Mouse (Mus musculus): Measurements from ENCODE around the gene Rnf223. TPM values are rescaled to one million over a fixed set of nuclear protein-coding genes. Genes with fewer than 3 reads are reported as not detected.

The Rnf223 gene
- under 1 TPM; 0.20 to 0.22 TPM for total RNA-seq (2021)
- long read RNA-seq, experiment 1, partial matches to known transcripts = 0 of 1 reads
- long read RNA-seq, experiment 1, other reads (novel, unspliced or antisense) = 1 of 1 reads
- long read RNA-seq, experiment 2 = 0 reads

- no peak for DNase-seq (ENCODE audit: low spot score in 2 of 2)
These were observed at the start of gene Rnf223 for GRCm38 (mm10) chr4:156130436-156130835. Gene Rnf223 (plus strand): TSS chr4:156130513.

DNA sequence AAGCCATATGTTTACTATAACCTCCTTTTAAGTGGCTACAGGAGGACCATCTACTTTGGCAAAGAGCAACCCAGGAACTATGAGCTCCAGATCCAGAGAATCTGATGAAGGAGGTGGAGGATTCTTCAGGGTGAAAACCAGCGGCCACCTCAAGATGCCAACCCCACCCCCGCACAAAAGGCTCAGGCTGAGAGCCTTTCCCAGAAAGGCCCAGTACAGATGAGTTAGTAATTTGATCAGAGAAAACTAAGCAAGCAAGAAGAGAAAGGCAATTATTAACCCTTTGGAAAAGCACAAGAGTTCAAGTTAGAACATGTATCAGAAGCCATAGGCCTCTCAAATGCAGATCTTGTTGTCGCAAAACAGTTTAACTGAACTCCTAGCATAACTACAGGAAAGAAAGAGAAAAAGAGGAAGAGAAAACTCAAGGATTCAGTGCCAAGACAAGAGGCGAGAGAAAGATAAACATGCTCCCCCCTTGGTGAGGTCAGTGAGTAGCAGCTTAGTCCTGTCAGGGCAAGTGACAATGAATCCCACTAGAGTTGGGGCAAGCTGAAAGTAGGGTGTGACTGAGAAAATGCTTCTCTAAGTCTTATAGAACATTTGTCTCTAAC lies 47.6 kb upstream of the Rnf223 start:
- no peak for DNase-seq (ENCODE audit: low spot score in 2 of 2)

- DNase-seq (ENCODE audit: low spot score in 2 of 2) = no peak
These were observed 47.0 kb upstream of the Rnf223 start for GRCm38 (mm10) chr4:156083348-156083747.

- no peak for DNase-seq (ENCODE audit: low spot score in 2 of 2)
These were observed 46.0 kb upstream of the Rnf223 start for GRCm38 (mm10) chr4:156084096-156084879.

DNA sequence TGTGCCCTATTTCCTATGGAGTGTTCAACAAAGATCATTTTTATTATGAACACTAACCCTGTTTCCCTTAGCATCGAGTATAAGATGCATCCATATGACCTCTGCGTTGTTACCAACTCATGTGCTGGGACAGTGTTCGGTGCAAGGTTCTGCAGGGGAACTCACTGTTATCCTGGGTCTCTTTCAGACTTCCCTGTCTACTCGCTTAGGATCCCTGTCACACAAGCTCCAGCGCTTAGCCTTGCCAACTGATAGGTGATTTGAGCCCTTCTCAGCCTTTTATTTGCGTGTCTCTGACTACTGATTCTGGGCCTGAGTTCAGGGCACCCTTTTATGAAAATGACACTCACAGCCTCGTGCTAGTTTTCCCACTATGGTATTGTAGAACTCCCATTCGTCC lies 45.1 kb upstream of the Rnf223 start:
- DNase-seq (ENCODE audit: low spot score in 2 of 2) = no peak

GRCm38 (mm10) chr4:156087398-156088087 lies 42.8 kb upstream of the Rnf223 start:
- DNase-seq (ENCODE audit: low spot score in 2 of 2) = no peak

DNA sequence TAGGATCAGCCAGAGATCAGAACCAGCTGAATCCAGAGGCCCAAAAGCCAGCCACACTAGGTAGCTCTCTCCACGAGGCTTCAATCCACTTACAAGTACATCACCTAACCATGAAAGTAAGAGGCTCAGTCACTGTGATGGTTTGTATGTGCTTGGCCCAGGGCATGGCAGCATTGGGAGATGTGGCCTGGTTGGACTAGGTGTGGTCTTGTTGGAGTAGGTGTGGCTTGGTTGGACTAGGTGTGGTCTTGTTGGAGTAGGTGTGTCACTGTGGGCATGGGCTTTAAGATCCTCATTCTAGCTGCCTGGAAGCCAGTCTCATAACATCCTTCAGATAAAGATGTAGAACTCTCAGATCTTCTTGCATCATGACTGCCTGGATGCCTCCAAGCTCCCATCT lies 39.1 kb upstream of the Rnf223 start:
- no peak for DNase-seq (ENCODE audit: low spot score in 2 of 2)

- DNase-seq (ENCODE audit: low spot score in 2 of 2) = no peak
These were observed 37.5 kb upstream of the Rnf223 start for GRCm38 (mm10) chr4:156092765-156093164.

DNA sequence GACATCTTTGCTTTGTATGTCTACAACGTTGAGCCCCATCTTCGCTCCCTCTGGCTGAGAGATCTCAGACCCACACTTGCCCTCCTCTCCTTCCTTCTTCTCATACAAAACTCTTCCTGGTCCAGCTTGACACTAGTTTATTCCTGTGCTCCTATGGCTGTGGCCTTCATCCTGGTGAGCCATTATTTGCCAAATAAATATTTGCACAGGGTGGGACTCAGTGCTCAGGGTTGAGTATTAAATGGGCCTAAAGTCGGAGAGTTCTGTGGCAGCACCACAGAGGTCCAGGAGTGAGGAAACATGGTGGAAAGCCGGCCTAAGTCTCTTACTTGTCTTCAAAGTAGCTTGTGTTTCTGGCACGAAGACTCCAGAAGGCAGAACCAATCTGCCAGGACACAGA lies 36.6 kb upstream of the Rnf223 start:
- DNase-seq (ENCODE audit: low spot score in 2 of 2) = no peak

DNA sequence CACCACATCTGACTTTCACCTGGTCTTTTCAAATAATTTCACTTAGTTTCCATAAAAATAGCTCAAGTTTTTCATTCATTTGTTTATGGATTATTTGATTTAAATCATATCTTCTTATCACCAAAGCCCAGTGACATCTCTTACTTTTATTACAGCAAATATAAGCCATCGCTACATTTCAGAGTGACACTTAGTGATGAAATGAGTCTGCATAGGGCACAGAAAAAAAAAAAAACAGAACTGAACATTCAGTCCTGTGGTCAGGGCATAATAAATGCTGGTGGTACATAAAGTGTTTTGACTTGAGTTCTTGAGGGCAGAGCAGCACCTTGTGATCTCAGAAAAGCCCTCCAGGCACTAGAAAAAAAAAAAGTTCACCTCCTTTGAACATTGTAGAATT lies 34.1 kb upstream of the Rnf223 start:
- DNase-seq (ENCODE audit: low spot score in 2 of 2) = no peak

DNA sequence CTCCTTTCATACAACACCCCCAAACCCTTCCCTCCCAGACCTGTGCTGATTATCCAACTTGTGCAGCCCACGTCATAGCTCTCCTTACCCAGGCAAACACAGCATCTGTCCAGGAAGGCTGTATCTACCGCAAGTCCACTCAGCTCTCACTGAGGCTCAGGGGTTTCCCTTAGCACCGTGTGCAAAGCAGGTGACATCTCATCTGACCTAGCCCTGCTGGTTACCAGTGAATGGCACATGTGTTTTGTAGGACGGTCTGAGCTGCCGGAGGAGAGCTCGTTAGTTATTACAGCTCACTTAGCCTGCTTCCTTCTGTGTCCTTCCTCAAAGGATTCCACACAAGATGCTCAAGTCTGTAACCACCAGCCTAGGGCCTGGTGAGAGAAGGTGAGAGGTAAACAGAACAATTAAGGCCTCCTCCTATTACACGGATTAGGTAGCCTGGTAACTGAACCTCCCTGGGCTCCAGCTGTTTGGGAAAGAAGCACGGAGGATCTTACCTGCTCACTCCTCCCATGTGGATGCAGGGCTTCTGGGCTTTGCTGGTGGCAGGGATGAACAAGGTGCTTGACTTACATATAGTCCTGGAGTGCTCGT lies 32.4 kb upstream of the Rnf223 start:
- DNase-seq (ENCODE audit: low spot score in 2 of 2) = no peak

GRCm38 (mm10) chr4:156099427-156099826 lies 30.9 kb upstream of the Rnf223 start:
- no peak for DNase-seq (ENCODE audit: low spot score in 2 of 2)

- DNase-seq (ENCODE audit: low spot score in 2 of 2) = no peak
These were observed 29.8 kb upstream of the Rnf223 start for GRCm38 (mm10) chr4:156100501-156100900.

GRCm38 (mm10) chr4:156101481-156101903 lies 28.8 kb upstream of the Rnf223 start:
- DNase-seq (ENCODE audit: low spot score in 2 of 2) = no peak

DNA sequence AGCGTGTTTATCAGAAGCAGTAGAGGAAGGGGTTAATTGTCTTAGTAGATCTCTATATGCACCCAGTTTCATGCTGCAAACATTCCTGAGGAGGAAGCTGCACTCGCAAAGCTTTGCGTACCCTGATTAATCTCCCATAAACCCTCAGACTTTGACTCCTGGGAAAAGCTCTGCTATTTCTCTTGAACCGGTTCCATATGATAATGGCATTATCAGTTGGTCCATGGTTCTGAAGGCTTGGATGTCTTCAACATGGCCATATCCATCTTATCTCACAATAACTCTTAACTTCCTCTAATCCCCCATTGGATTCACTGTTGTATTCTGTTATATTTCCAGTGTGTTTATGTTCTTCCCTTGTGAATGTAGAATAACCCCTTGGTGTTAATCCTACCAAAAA lies 27.0 kb upstream of the Rnf223 start:
- DNase-seq (ENCODE audit: low spot score in 2 of 2) = no peak

GRCm38 (mm10) chr4:156108606-156109546 lies 21.4 kb upstream of the Rnf223 start:
- DNase-seq (ENCODE audit: low spot score in 2 of 2) = peak in 1 of 2 experiments; percentile 23

- peak; percentile 90 to 96 for DNase-seq (ENCODE audit: low spot score in 2 of 2)
These were observed 20.6 kb upstream of the Rnf223 start, which contains the start of gene 9430015G10Rik for GRCm38 (mm10) chr4:156109570-156110331. Gene 9430015G10Rik (plus strand): TSS chr4:156109982.

DNA sequence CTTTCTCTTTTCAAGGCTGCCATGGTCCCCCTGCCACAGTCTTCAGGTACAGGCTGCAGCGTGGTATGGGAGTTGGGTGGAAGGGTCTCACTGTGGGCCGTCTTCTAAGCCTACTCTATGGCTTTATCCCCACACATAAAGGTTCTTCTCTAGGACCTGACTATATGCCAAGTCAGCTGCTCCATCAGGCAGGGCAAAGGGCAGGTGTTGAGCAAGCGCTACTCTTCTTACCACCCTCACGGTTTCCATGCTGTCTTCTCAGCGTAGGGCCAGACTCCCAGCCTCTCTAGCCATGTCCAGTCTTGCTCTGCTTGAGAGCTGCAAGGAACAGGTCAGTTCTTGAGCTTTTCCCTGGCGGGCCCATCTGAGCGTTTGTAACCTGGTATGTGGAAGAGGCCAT lies 6.2 kb upstream of the Rnf223 start:
- DNase-seq (ENCODE audit: low spot score in 2 of 2) = no peak

- DNase-seq (ENCODE audit: low spot score in 2 of 2) = no peak
These were observed 4.9 kb upstream of the Rnf223 start for GRCm38 (mm10) chr4:156125393-156125792.

GRCm38 (mm10) chr4:156126841-156127240 lies 3.5 kb upstream of the Rnf223 start:
- DNase-seq (ENCODE audit: low spot score in 2 of 2) = no peak
